Mouse (Mus musculus): ENCODE measurements at regions not wholly inside any gene's neighbourhood (a gene's known extent, or its start where the extent isn't known, plus 50 kb on each side); places are given as distances from the start of the nearest gene placed in this dataset.
"Not testable (repeated sequence)": the region's sequence is repeated elsewhere in the genome, so short reads cannot be mapped to it uniquely, and the experiment has no call there.

GRCm38 (mm10) chr14:19217916-19218315 is 200.8 kb downstream of the Gm21738 start:
- DNase-seq (ENCODE audit: low spot score) = not testable (repeated sequence)

GRCm38 (mm10) chr14:19208507-19208906 is 210.2 kb downstream of the Gm21738 start:
- no peak for DNase-seq (ENCODE audit: low spot score)

GRCm38 (mm10) chr14:19180203-19180602 is 238.5 kb downstream of the Gm21738 start:
- DNase-seq (ENCODE audit: low spot score) = not testable (repeated sequence)

- not testable (repeated sequence) for DNase-seq (ENCODE audit: low spot score)
Measured at GRCm38 (mm10) chr14:19178060-19178459, 240.7 kb downstream of the Gm21738 start.

GRCm38 (mm10) chr14:19175288-19175687 is 243.4 kb downstream of the Gm21738 start:
- peak; percentile 1 for DNase-seq (ENCODE audit: low spot score)

GRCm38 (mm10) chr14:19170300-19171022 is 248.3 kb downstream of the Gm21738 start:
- DNase-seq (ENCODE audit: low spot score) = not testable (repeated sequence)

- DNase-seq (ENCODE audit: low spot score) = no peak
Measured at GRCm38 (mm10) chr14:19166821-19167220, 251.9 kb downstream of the Gm21738 start.

- not testable (repeated sequence) for DNase-seq (ENCODE audit: low spot score)
Measured at GRCm38 (mm10) chr14:19139875-19140274, 245.8 kb upstream of the Ube2e2 start.

GRCm38 (mm10) chr14:19131532-19131931 is 237.5 kb upstream of the Ube2e2 start:
- no peak for DNase-seq (ENCODE audit: low spot score)
